Mouse (Mus musculus) kidney, embryonic 14.5 days (tissue): Measurements from ENCODE around the gene Cyp2d11. TPM values are rescaled to one million over a fixed set of nuclear protein-coding genes. Genes with fewer than 3 reads are reported as not detected.
"Not testable (repeated sequence)": the region's sequence is repeated elsewhere in the genome, so short reads cannot be mapped to it uniquely, and the experiment has no call there.

Experiments
- ATAC-seq: fragments of 200-750 bp; cut with Nextera tagmentation; 2 replicates; pipeline ENCODE4 v1.8.0; 2017; ENCODE audit warnings: moderate number of reproducible peaks, mild to moderate bottlenecking, moderate TSS enrichment, moderate library complexity; ENCODE audit not compliant: low FRiP score, low TSS enrichment
- H3K27ac ChIP-seq: fragments of 300-500 bp; sonication (generic); 2 replicates; pipeline ENCODE4 v1.5.1; 2014; ENCODE audit warnings: low read depth, mild to moderate bottlenecking, low read length, moderate library complexity, mixed read lengths
- H3K27me3 ChIP-seq: fragments of 300-500 bp; sonication (generic); 2 replicates; pipeline ENCODE4 v1.6.1; 2014; ENCODE audit warnings: mild to moderate bottlenecking, low read length; ENCODE audit not compliant: control insufficient read depth, insufficient read depth
- H3K36me3 ChIP-seq: fragments of 300-500 bp; sonication (generic); 2 replicates; pipeline ENCODE4 v1.6.1; 2014; ENCODE audit warnings: low read length, mixed read lengths; ENCODE audit not compliant: control insufficient read depth, insufficient read depth
- H3K4me1 ChIP-seq: fragments of 300-500 bp; sonication (generic); 2 replicates; pipeline ENCODE4 v1.6.1; 2014; ENCODE audit warnings: low read length, mixed read lengths; ENCODE audit not compliant: control insufficient read depth, insufficient read depth
- H3K4me2 ChIP-seq: fragments of 300-500 bp; sonication (generic); replicated peaks from 2 replicates; pipeline ENCODE4 v1.6.1; 2014; ENCODE audit warnings: low read depth, mild to moderate bottlenecking, low read length
- H3K4me3 ChIP-seq: fragments of 300-500 bp; sonication (generic); 2 replicates; pipeline ENCODE4 v1.5.1; 2014; ENCODE audit warnings: mild to moderate bottlenecking, low read length
- H3K9ac ChIP-seq: fragments of 300-500 bp; sonication (generic); 2 replicates; pipeline ENCODE4 v1.6.1; 2014; ENCODE audit warnings: low read depth, mild to moderate bottlenecking, low read length, moderate library complexity
- H3K9me3 ChIP-seq: fragments of 300-500 bp; sonication (generic); 2 replicates; pipeline ENCODE4 v1.6.1; 2016; ENCODE audit warnings: low read length; ENCODE audit not compliant: control insufficient read depth
- WGBS: fragments of 180-500 bp; shearing (Covaris S2); extraction: QIAGEN DNeasy Blood & Tissue Kit; methylation state at CpG from one replicate; pipeline ENCODE4 v1.1.7; 2014; 5-methylcytosine and 5-hydroxymethylcytosine counted together
- polyA plus RNA-seq: library from polyadenylated mRNA; unstranded; fragments of >200 nt; fragmentation: Nextera tagmentation; extraction: Ambion mirVana; gene quantifications from 2 replicates; pipeline ENCODE4 v1.2.1, GENCODE M21; 2014

The Cyp2d11 gene
- not detected in 2 replicates for polyA plus RNA-seq

DNA sequence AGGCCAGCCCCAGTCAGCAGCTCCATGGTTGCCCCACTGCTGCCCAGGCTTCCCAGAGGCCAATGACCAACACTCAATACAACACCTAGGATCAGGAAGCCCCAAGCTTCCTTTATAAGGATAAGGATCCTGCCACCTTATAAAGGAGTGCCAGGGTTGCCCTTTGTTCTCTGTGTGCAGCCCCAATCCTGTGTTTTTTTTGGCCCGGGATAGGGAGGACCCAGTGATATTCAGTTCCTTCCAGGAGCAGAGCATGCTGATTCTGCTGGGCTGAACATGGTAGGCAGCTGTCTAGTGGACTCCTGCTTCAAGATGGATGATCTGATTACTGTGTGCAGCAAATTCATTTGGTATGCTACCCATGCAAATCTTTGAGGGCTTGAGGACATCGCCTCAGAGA is at the start of gene Cyp2d11:
TSS of gene Cyp2d11 (minus strand) at position 101 of the 400 bp plus-strand sequence.
- WGBS, result 84% methylated on average over 2 of the region's 2 CpGs
- H3K27me3 ChIP-seq, H3K36me3 ChIP-seq, H3K4me1 ChIP-seq, H3K9ac ChIP-seq, H3K9me3 ChIP-seq, H3K4me2 ChIP-seq, ATAC-seq, H3K4me3 ChIP-seq, H3K27ac ChIP-seq: not testable (repeated sequence)

- Histone ChIP-seq H3K9ac (no peak overlapping the region), H3K4me1 (no peaks in the 10 kb centered on the region), H3K27me3 (no peaks in the 10 kb centered on the region), H3K27ac (no peak overlapping the region), H3K9me3 (peaks cover 8% of the 10 kb centered on the region; the same call in 1 of the 2 replicates), H3K4me3 (no peak overlapping the region), H3K4me2 (no peak overlapping the region), H3K36me3 (no peaks in the 10 kb centered on the region)
- ATAC-seq, result peak; percentile 52; the same call in 1 of the 2 replicates
- 55% methylated on average over 5 of the region's 5 CpGs for WGBS
Measured at GRCm38 (mm10) chr15:82437975-82438617, 44.3 kb upstream of the Cyp2d11 start.

GRCm38 (mm10) chr15:82435606-82436005 is 41.8 kb upstream of the Cyp2d11 start:
- 90% methylated on average over 2 of the region's 2 CpGs for WGBS
- no peak for ATAC-seq

DNA sequence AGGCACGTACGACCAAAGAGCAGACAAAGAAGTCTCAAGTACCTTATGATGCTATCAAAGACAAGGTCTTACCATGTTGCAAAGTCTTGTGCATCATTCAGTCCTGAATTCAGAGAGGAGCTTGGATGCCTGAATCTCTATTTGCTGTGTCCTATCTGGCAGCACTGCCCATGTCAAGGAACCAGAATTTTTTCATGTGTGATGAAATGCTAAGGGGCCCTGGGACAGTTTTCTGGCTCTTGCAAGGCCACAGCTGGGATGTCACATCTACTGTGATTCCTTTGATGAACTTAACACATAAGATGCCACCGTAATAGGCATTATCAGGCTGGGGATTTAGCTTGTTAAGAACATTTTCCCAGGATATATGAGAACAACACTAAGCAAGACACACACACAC is 41.2 kb upstream of the Cyp2d11 start:
- Histone ChIP-seq H3K36me3 (no peaks in the 10 kb centered on the region), H3K4me2 (no peak overlapping the region), H3K27ac (no peak overlapping the region), H3K4me3 (no peak overlapping the region), H3K9ac (no peak overlapping the region), H3K27me3 (no peaks in the 10 kb centered on the region), H3K4me1 (no peaks in the 10 kb centered on the region), H3K9me3 (peaks cover 8% of the 10 kb centered on the region; the same call in 1 of the 2 replicates)
- no peak for ATAC-seq
- 91% methylated on average over 3 of the region's 3 CpGs for WGBS

More at GRCm38 (mm10) chr15:82435606-82436005, 41.8 kb upstream of the Cyp2d11 start:
- Histone ChIP-seq H3K4me1 (no peaks in the 10 kb centered on the region), H3K4me2 (no peak overlapping the region), H3K27ac (no peak overlapping the region), H3K9me3 (peaks cover 8% of the 10 kb centered on the region; the same call in 1 of the 2 replicates), H3K4me3 (no peak overlapping the region), H3K27me3 (no peaks in the 10 kb centered on the region), H3K36me3 (no peaks in the 10 kb centered on the region), H3K9ac (no peak overlapping the region)

DNA sequence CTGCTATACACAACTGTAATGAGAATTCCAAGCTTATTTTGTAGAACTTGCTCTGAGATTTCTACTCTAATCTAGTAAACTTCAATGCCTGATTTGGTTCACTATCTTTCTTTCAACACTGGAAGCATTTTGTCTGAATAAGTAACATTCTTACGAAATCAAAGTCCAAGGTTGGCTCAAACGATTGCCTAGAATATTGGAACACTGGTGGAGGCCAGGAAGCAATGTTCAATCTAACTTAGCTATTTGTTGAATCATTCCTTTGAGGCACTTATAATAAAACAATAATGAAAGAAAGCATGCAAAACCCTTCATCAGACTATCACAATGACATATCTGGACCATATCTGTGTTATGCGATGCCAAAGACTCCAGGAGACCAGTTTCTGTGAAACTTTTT is 40.7 kb upstream of the Cyp2d11 start:
- WGBS, result 92% methylated on average over 3 of the region's 3 CpGs
- Histone ChIP-seq H3K9ac (no peak overlapping the region), H3K27ac (no peak overlapping the region), H3K36me3 (no peaks in the 10 kb centered on the region), H3K9me3 (peaks cover 11% of the 10 kb centered on the region), H3K4me2 (no peak overlapping the region), H3K27me3 (no peaks in the 10 kb centered on the region), H3K4me3 (no peak overlapping the region), H3K4me1 (no peaks in the 10 kb centered on the region)
- ATAC-seq, result no peak

DNA sequence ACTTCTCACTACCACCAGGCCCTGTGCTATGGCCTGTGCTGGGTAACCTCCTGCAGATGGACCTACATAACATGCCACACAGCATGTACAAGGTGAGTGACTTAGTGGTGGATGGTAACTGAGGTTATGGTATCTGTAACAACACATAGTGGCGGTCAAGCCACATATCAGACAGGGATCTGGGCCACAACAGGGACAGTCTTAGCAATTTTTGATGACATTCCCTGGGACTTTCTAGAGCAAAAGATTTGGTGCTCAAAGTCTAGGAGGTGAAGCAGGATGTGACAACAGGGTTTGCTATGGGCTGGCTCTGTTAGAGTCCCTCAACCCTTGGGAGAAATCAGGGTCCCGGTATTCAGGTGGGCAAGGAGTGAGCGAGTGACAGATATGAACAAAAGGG is 39.8 kb upstream of the Cyp2d11 start:
- H3K4me3 ChIP-seq, result no peak overlapping the region
- no peak overlapping the region for H3K27ac ChIP-seq
- no peaks in the 10 kb centered on the region for H3K36me3 ChIP-seq
- H3K27me3 ChIP-seq, result no peaks in the 10 kb centered on the region
- no peak for ATAC-seq
- H3K9ac ChIP-seq, result no peak overlapping the region
- 94% methylated on average over 3 of the region's 3 CpGs for WGBS
- H3K9me3 ChIP-seq, result peaks cover 11% of the 10 kb centered on the region
- H3K4me1 ChIP-seq, result no peaks in the 10 kb centered on the region
- no peak overlapping the region for H3K4me2 ChIP-seq

DNA sequence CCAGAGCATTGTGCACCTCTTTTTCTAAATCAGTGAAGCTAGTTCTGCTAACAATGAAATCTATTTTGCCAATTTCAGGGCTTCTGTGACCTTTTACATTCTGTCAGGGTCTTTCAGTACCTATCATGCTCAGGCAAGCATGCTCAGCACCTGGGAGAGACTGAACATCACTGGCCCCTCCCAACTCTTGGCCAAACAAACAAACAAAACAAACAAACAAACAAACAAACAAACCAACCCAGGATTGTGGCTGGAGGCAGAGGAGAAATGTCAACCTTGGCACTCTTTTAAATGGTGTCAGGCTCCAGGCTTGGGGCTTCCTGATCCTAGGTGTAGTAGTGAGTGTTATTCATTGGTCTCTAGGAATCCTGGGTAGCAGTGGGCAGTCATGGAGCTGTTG is 39.3 kb upstream of the Cyp2d11 start, which contains the start of gene Cyp2d9:
TSS of gene Cyp2d9 (plus strand) at position 301 of the 400 bp plus-strand sequence.
- Histone ChIP-seq H3K4me1 (no peaks in the 10 kb centered on the region), H3K9ac (no peak within 1 kb of the TSS), H3K4me2 (no peak within 1 kb of the TSS), H3K27ac (no peak within 1 kb of the TSS), H3K9me3 (peaks cover 11% of the 10 kb centered on the region), H3K4me3 (no peak within 1 kb of the TSS), H3K27me3 (no peaks in the 10 kb centered on the region), H3K36me3 (no peaks in the 10 kb centered on the region)
- ATAC-seq, result no peak

- H3K27ac ChIP-seq, result no peak overlapping the region
- 77% methylated on average over 3 of the region's 3 CpGs for WGBS
- no peak overlapping the region for H3K4me2 ChIP-seq
- no peaks in the 10 kb centered on the region for H3K4me1 ChIP-seq
- no peaks in the 10 kb centered on the region for H3K36me3 ChIP-seq
- no peak for ATAC-seq
- H3K9ac ChIP-seq, result no peak overlapping the region
- no peaks in the 10 kb centered on the region for H3K9me3 ChIP-seq
- no peaks in the 10 kb centered on the region for H3K27me3 ChIP-seq
- no peak overlapping the region for H3K4me3 ChIP-seq
Measured at GRCm38 (mm10) chr15:82423471-82423870, 29.6 kb upstream of the Cyp2d11 start.

GRCm38 (mm10) chr15:82422935-82423334 is 29.1 kb upstream of the Cyp2d11 start:
- no peak for ATAC-seq
- WGBS, result 81% methylated on average over 4 of the region's 4 CpGs

More at GRCm38 (mm10) chr15:82422935-82423334, 29.1 kb upstream of the Cyp2d11 start:
- H3K4me3 ChIP-seq, result no peak overlapping the region
- no peaks in the 10 kb centered on the region for H3K27me3 ChIP-seq
- no peak overlapping the region for H3K9ac ChIP-seq
- no peaks in the 10 kb centered on the region for H3K9me3 ChIP-seq
- H3K4me2 ChIP-seq, result no peak overlapping the region
- no peaks in the 10 kb centered on the region for H3K4me1 ChIP-seq
- no peaks in the 10 kb centered on the region for H3K36me3 ChIP-seq
- H3K27ac ChIP-seq, result no peak overlapping the region
